Mouse (Mus musculus): Measurements from ENCODE around the gene Zfp653. TPM values are rescaled to one million over a fixed set of nuclear protein-coding genes. Genes with fewer than 3 reads are reported as not detected.

Gene Zfp653
- polyA plus RNA-seq, 1 experiment from 2014 or later: 11.3 TPM

Small RNAs within 50 kb of the gene (microRNA-seq; reads per million reads assigned to microRNA genes)
- gene Mir7084: not detected

Other genes with a start within 250 kb of the Zfp653 start
- 0.62 and 0.94 TPM in 2 replicates for gene Angptl8, start 235.9 kb downstream of the Zfp653 start, polyA plus RNA-seq (2016; fragmentation: Nextera tagmentation; extraction: Ambion mirVana)
- gene Dock6, start 218.7 kb downstream of the Zfp653 start, polyA plus RNA-seq (2016; fragmentation: Nextera tagmentation; extraction: Ambion mirVana): 24.2 and 24.7 TPM in 2 replicates
- gene Rab3d, start 153.2 kb downstream of the Zfp653 start, polyA plus RNA-seq (2016; fragmentation: Nextera tagmentation; extraction: Ambion mirVana): 5.1 and 5.3 TPM in 2 replicates
- gene Ccdc159, start 143.9 kb downstream of the Zfp653 start, polyA plus RNA-seq (2016; fragmentation: Nextera tagmentation; extraction: Ambion mirVana): 3.5 and 3.6 TPM in 2 replicates
- 32.0 and 33.7 TPM in 2 replicates for gene Tmem205, start 143.8 kb downstream of the Zfp653 start, polyA plus RNA-seq (2016; fragmentation: Nextera tagmentation; extraction: Ambion mirVana)
- 9.0 and 11.5 TPM in 2 replicates for gene Plppr2, start 134.3 kb downstream of the Zfp653 start, polyA plus RNA-seq (2016; fragmentation: Nextera tagmentation; extraction: Ambion mirVana)
- 7.2 and 9.6 TPM in 2 replicates for gene Swsap1, start 115.6 kb downstream of the Zfp653 start, polyA plus RNA-seq (2016; fragmentation: Nextera tagmentation; extraction: Ambion mirVana)
- gene Epor, start 107.9 kb downstream of the Zfp653 start, polyA plus RNA-seq (2016; fragmentation: Nextera tagmentation; extraction: Ambion mirVana): 10.2 and 10.8 TPM in 2 replicates
- 4.7 and 5.2 TPM in 2 replicates for gene Rgl3, start 81.9 kb downstream of the Zfp653 start, polyA plus RNA-seq (2016; fragmentation: Nextera tagmentation; extraction: Ambion mirVana)
- gene Ccdc151, start 68.7 kb downstream of the Zfp653 start, polyA plus RNA-seq (2016; fragmentation: Nextera tagmentation; extraction: Ambion mirVana): 4.6 and 5.0 TPM in 2 replicates
- gene Prkcsh, start 68.6 kb downstream of the Zfp653 start, polyA plus RNA-seq (2016; fragmentation: Nextera tagmentation; extraction: Ambion mirVana): 109 and 110 TPM in 2 replicates
- 11.2 and 14.8 TPM in 2 replicates for gene Elavl3, start 19.4 kb downstream of the Zfp653 start, polyA plus RNA-seq (2016; fragmentation: Nextera tagmentation; extraction: Ambion mirVana)
- gene Gm49318, start 117 bp downstream of the Zfp653 start, polyA plus RNA-seq (2016; fragmentation: Nextera tagmentation; extraction: Ambion mirVana): not detected in 2 replicates
- gene Ecsit, start 14.1 kb upstream of the Zfp653 start, polyA plus RNA-seq (2016; fragmentation: Nextera tagmentation; extraction: Ambion mirVana): 42.0 and 43.2 TPM in 2 replicates
- 0.46 and 1.0 TPM in 2 replicates for gene Cnn1, start 27.8 kb upstream of the Zfp653 start, polyA plus RNA-seq (2016; fragmentation: Nextera tagmentation; extraction: Ambion mirVana)
- 250 and 254 TPM in 2 replicates for gene Elof1, start 45.8 kb upstream of the Zfp653 start, polyA plus RNA-seq (2016; fragmentation: Nextera tagmentation; extraction: Ambion mirVana)
- gene Acp5, start 64.3 kb upstream of the Zfp653 start, polyA plus RNA-seq (2016; fragmentation: Nextera tagmentation; extraction: Ambion mirVana): 19.2 and 26.1 TPM in 2 replicates
- gene Pigyl, start 85.5 kb upstream of the Zfp653 start, polyA plus RNA-seq (2016; fragmentation: Nextera tagmentation; extraction: Ambion mirVana): 53.3 and 56.9 TPM in 2 replicates
- 0.18 and 0.32 TPM in 2 replicates for gene Zfp872, start 116.7 kb upstream of the Zfp653 start, polyA plus RNA-seq (2016; fragmentation: Nextera tagmentation; extraction: Ambion mirVana)
- 11.6 and 12.1 TPM in 2 replicates for gene Zfp809, start 154.3 kb upstream of the Zfp653 start, polyA plus RNA-seq (2016; fragmentation: Nextera tagmentation; extraction: Ambion mirVana)
- gene Zfp599, start 188.5 kb upstream of the Zfp653 start, polyA plus RNA-seq (2016; fragmentation: Nextera tagmentation; extraction: Ambion mirVana): 8.0 and 9.3 TPM in 2 replicates
- 22.9 and 23.5 TPM in 2 replicates for gene Zfp810, start 236.3 kb upstream of the Zfp653 start, polyA plus RNA-seq (2016; fragmentation: Nextera tagmentation; extraction: Ambion mirVana)

Data from forebrain, embryonic 10.5 days (tissue).